Mouse (Mus musculus): ENCODE results near the gene Gtf2f2.
A peak's percentile ranks its signal among the peaks of the same experiment; 100 is the strongest.
"Not testable (repeated sequence)": the region's sequence is repeated elsewhere in the genome, so short reads cannot be mapped to it uniquely, and the experiment has no call there.

The Gtf2f2 gene

DNA sequence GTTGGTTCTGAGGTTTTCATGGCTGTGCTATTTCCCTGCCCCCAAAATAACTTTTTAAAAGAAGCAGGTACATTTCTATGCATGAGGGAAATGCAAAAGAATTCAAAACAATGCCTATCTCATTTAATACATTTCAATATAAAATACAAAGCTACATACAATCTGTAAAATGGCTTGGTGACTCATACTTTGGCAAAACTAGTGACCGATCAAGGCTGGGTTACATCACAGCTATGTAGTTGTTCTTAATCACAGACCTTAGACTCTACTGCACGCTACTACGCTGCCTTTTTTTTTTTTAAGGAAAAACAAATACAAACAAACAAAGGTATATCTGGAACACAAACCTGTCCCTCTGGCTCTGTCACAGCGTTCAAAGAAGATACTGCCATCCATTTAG lies 18.3 kb downstream of the Gtf2f2 start:
- no peak for DNase-seq

DNA sequence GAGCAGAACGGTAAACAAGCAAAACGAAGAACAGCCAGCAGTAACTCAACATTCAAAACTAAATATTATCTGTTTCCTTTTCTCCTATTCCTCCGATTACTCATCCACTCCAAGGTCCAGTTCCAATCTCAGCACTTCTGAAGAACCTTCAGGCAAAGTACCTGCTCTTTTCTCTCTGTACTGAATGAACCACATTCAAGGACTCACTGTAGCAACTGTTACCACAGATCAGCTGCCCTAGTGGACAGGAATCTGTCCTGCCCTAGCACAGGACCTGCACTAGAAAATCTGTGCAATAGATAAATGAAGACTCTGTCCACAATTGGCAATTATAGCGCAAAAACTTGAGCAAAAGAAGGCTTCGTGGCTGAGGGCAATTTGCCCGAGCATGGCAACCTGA lies 19.7 kb downstream of the Gtf2f2 start:
- DNase-seq = no peak

DNA sequence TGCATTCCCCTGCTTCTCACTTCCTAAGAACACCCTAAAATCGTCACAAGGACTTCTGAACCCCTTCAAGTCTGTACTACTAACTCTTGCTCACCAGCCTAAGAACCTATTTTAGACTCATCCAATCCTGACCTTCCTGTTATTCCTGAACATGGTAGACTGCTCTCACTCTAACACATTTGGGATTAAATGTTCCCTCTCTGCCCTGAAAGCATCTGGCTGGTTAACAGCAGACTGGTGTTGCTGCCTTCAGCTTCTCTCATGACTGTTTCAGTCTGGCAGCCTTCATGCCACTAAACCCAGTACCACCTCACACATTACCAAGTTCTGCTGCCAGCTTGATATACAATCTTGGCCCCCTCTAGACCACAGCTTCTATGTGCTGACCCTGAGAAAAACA lies 21.5 kb downstream of the Gtf2f2 start:
- DNase-seq = no peak

DNA sequence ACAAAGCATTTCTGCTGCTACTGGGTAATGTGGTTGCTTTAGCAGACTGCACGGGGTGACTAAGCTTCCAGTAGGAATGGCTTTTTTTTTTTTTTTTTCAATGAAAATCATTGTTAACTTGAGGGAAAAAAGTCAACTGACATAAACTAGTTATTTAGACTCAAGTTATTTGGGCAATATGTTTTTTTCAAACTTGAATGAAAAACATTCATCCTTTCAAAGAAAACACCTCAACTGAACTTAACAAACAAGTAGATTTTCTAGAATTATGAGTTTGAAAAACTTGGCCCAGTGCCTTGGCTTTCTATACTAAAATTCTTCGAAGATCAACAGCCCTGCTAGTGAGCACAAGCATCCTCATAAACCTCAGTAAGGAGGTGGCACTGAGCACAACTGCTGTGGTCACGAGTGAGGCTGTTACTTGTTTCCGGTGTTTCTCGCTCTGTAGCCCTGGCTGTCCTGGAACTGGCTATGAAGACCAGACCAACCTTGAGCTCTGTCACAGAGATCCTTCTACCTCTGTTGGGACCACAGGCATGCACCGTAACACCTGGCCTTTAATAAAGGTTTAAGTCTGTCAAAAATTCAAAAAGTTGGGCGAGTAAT lies 23.7 kb downstream of the Gtf2f2 start:
- DNase-seq = no peak

DNA sequence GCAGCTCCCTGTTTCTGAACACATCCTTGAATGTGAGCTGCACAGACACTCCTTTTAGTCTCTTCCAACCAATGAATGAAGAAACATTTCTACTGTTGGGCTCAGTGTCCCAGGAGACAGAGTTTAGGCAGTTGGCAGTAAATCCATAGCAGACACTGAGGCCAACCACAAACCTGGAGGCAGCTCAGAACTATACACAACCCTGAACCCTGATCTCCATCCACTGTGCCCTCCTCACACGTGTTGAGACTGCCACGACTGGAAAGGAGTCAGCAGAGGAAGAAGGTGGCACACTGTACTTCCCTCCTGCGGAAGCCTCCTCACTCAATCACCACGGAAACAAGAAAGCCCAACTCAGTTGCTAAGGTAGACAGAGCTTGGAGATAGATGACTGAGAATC lies 25.6 kb downstream of the Gtf2f2 start:
- no peak for DNase-seq

DNA sequence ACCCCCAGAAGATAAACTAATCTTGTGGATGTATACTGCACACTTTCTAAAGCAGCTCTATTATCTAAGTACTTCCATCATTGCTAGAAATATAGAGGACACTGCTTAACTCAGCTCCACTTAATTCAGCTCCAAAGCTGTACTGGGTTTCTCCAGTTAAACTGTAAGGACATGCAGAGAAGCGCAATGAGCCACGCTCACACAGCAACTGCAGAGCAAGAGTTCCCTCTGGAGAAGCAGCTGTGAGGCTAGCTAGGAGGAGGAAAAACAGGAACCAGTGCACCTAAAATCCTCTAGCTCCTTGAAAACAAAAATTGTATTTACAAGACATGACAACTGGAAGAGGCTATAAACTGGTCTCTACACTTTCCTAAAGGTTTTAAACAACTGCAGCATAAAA lies 26.8 kb downstream of the Gtf2f2 start:
- no peak for DNase-seq

DNA sequence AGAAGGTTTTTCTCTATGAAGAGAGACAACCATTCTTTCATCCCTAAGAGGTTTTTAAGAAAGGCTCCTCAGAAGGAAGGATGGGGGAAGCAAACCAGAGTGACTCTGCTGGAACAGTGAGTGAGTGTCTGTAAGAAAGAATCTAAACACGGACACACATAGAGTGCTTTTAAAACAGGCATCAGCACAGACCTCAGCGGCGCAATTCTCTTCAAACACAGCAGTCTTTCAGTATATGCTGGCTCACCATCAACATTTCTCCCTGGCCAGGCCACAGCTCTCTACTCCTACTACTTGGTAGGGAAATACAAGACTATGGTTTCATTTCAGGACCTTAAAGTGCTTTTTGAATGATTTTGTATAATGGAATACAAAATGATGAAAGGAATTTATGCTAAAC lies 29.4 kb downstream of the Gtf2f2 start:
- DNase-seq = no peak

DNA sequence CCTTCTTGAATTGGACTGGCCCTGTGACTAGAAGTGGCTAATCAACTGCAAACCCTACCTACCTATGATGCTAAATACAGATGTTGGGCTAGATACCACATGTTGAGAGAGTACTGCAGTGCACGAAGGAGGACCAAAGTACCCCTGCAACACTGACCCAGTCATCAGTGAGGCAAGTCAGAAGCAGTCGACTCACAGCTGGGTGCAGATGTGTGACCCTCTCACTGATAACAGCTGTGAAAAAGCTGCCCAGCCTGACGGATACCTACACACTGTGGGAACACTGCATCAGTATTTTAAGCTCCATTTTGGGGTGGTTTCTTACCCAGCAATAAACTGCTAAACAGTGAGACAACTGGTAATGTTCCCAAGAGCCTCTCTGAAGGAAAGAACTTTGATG lies 34.6 kb downstream of the Gtf2f2 start:
- DNase-seq = no peak

DNA sequence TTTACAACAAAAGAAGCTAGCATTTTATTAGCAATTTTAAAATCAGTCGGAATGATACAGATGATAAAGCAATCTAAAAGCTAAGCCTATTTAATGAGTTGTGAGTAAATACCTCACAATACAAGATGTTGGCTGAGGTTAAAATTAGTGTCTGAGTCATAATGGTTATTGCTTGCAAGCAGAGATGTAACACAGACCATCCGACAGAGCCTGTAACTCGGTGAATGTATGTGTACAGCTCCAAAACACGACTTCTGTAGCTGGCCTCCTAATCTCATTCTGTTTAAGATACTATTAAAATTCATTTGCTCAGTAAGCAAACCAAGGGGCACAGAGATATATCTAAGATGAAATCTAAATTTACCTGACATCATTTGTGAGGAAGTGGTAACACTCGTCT lies 43.4 kb downstream of the Gtf2f2 start:
- DNase-seq = no peak

DNA sequence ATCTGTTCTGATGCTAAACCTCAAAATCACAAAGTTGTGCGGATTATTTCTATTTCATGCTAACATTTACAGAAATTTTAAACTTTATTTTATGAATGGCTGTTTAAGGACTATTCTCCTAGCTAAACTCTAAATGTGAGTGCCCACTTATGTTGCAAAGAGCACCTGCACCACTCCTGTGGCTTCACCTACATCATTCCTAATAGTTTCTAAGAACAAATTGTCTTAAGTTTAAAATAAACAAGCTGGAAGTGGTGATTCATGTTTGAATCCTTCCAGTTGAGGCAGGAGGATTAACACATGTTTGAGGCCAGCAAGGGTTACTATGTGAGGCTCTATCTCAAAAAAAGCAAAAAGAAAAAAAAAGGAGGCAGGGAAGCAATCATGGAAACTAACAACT lies 46.2 kb downstream of the Gtf2f2 start:
- no peak for DNase-seq

DNA sequence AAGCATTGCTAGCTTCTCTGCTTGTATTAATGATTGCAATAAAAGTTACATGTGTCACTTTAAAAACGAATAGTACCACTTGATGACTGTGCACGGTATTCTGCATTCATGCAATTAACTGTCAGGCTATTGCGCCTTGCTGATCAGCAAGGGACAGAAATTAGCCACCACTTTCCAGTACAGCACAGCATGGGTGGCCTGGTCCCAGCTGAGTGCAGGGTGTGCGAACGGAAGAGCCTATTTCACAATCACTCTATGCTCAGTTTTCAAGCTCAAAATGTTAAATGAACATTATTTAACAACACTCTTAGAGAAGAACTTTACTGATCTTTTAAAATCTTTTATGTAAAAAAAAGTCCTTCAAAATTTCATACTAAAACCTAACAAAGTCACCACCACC lies 46.7 kb downstream of the Gtf2f2 start:
- DNase-seq = no peak

DNA sequence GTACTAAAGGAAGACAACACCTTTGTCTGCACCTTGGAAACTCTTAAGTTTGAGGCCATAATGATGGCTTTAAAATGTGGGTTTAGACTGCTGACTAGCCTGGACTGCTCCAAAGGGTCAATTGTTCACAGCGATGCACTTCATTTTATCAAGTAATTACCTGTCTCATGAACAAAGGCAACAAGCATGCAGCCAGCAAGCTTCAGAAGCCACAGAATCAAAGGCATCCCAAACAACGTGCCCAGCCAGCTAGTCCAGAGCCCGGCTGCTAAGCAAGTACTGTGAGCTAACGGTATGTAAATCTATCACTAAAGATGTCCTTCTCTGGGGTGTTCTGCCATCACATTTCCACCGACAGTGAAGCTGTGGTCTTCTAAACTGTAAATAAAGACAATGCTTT lies 47.5 kb downstream of the Gtf2f2 start:
- DNase-seq = peak; percentile 26

DNA sequence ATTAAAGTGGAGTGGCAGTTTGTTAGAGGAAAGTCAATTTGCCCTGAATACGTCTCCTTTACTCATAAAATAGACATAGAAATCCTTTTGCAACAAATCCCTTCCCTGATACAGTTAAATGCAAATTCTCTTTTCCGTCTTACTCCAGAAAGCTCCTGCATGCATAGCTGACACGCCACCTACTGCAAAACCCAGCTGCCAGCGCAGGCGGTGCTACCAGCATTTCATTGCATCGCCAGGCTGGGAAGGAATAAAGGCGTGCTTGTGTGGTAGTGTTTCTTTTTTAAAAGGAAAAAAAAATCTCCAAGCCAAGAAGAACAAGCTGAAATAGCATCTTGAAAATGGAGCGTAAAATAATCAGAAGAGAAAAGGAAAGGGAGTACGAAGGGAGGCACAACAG lies 48.4 kb downstream of the Gtf2f2 start:
- peak; percentile 83 for DNase-seq

DNA sequence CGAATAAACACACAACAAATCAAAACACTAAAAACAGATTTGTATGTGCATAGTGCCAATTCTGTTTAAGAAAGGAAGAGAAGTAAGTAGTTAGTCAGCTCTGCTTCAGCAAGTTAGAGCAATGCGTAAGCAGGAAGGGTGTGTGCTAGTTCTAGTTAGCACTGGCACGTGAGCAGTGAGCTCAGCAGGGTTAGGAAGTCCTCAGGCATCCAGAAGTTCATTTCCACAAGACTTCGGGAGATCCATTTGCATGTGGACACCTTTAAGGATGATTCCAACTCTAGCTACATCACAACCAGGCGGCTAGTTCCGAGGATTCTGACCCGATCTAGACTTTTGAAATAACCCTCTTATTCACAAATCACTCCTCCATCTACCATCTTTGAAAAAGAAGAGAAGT lies 55.9 kb downstream of the Gtf2f2 start, which contains the start of gene Kctd4:
Gene Kctd4 (plus strand): TSS at position 244 of the 400 bp plus-strand sequence.
- DNase-seq = no peak

DNA sequence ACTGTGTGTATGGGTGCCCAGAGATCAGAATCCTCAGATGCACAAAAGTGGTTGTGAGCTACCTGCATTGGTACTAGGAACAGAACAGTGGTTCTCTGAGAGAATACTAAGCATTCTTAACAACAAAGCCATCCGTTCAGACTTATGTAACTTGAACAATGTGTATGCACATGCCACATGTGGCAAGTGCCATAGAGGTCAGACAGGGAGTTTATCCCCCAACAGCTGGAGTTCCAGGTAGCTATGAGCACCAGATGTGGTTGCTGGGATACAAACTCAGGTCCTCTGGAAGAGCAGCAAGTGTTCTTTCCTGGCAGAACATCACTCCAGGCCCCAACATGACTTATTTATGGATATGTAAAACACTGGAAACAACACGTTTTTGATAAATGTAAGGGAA lies 57.7 kb downstream of the Gtf2f2 start:
- no peak for DNase-seq

DNA sequence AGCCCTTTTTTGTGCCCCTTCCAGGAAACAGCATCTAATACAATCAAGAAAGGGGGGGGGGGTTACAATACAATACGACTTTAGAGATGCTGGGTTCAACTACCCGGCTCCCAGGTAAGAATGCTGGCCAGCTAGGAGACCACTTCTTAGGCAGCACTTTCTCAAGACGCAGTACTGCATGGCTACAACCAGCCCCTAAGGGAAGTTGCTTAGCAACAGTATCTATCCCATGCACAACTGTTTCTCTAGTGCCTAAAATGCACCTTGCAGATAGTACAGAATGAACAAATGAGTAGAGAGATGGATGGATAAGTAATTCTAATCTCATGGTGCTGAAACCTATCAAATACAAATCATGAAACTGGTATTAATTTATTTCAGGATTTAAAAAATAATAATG lies 63.0 kb downstream of the Gtf2f2 start:
- DNase-seq = no peak

DNA sequence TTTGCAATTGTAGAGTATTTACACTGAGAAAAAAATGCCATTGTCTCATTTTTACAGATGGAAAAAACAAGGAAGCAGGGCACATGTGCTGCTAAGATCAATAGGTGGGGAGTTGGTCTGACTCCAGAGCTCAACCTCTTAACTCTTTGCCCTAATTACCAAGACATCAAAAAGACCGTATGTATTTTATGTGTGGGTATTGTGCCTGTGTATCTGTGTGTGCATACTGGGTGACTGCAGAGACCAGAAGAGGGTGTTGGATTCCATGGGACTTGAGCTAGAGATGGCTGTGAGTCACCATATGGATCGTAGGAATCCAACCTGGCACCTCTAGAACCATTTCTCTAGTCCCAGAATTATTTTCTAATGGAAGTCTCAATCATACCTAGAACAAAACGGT lies 68.3 kb downstream of the Gtf2f2 start:
- no peak for DNase-seq

DNA sequence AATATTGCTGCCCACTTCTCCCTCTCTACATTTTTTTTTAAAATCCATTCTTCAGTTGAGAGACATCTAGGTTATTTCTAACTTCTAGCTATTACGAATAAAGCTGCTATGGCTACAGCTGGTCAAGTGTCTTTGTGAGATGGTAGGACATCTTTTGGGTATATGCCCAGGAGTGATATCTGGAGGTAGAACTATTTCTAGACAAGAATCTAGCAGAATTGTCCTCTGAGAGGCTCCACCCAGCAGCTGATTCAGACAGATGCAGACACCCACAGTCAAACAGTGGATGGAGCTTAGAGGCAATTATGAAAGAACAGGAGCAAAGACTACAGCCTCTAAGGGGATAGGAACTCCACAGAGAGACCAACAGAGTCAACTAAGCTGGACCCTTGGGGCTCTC lies 69.2 kb downstream of the Gtf2f2 start:
- DNase-seq = no peak

DNA sequence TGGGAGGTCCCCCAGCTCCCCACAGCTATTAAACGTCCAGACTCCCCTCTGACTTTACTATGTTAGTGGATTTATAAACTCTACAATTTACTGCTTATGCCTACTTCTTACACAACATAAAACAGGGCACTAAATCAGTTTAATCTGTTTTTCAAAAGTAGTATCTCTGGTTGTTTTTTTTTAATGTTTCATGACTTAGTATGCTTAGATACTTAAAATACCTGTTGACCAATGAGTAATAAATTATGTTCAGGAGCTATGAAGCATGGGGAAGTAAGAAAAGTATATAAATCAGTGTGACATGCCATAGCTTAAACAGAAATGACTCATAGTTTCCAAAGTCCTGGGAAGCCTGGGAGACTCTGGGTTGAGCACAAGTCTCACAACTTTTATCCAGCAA lies 73.0 kb downstream of the Gtf2f2 start:
- no peak for DNase-seq

DNA sequence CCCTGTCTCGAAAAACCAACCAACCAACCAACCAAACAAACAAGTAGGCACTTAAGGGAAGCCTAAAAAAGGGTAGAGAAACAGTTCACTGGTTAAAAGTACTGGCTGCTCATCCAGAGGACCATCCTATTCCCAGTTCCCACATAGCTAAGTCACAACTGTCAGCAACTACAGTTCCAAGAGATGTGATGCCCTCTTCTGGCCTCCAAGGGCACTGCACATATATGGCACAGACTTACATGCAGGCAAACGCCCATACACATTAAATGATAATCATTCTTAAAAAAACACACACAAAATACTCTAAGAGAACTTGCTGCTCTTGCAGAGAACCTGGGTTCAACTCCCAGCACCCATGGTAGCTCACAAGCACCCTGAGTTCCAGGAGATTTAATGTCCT lies 76.3 kb downstream of the Gtf2f2 start:
- DNase-seq = no peak

DNA sequence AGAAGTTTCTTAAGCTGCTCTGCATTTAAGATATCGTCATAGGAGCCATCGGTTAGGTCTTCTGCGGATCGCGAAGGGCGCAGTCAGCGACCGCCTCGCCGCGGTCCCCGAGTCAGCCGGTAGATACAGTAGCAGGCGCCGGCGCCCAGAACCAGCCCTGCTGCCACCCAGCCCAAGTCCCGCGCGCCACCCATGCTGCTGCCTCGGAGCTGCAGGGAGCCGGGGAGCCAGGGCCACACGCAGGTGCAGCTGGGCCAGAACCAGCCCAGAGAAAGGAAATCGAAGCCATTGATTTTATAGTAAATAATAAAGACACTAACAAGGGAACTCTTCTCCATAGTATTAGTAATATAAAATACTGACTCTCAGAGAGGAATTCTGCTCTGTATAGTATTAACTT lies 79.4 kb downstream of the Gtf2f2 start:
- DNase-seq = no peak

DNA sequence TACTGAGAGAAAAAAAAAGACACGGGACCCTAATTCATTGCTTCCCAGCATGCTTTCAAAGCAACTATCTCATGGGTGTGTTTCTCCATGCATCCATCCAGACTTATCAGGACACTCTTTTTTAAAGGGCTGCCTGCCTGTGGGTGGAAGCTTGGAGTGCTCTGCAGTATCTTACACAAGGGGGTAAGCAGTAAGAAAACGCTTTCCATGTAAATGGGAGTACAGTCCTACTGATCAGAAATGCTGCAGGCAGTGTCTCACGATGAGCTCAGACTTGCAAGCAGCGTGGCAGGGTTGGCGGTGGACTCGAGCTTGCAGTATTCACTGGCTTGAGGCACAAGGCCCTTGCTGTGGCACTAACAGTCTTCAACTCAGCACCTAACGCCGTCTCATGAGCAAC lies 81.0 kb downstream of the Gtf2f2 start:
- DNase-seq = not testable (repeated sequence)

DNA sequence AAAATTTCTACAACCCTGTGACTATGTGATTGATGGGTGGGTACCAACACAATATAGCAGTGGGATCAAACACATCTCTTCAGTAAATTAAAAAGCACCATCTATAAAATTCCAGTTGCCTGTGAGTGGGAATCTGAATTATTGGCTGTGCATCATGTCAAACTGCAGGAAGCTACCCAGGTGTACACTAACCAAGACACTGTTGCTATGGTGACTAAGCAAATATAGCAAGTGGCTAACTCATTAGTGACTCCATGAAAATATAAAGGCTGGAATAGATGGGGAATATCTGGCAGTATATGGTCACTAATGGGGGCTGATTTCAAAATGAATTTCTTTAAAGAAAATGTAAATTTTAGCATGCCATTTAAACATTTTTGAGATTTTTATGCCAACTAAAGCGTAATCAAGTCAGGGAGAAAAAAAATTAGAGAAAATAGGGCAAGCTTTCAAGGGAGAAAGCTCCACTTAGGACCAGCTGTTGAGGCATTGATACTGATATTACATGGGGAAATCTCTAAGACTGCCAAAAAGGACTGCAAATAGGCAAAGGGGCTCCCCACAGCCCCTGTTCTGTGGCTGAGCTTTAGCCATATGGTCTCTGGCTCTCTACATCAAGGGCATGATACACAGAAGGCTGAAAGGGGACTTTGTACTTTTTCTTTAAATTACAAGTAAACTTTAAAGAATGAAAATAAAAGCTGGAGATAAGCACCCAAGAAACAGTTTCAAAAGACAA lies 87.2 kb downstream of the Gtf2f2 start:
- DNase-seq = no peak

DNA sequence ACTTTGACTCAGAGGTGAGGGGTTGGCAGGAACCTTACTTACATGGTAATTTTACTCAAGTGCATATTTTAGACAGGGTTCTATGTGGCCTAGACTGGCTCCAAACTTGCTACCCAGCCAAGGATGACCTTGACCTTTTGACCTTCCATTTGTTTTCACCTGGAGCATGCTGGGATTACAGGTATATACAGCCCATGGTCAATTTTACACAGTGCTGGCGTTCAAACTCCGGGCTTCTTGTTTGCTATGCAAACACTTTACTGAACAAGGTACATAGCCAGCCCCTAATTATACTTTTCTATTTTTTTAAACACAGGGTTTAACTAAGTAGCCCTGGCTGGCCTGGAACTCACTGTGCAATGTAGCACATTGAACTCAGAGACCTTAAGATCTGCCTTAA lies 98.0 kb downstream of the Gtf2f2 start:
- no peak for DNase-seq

DNA sequence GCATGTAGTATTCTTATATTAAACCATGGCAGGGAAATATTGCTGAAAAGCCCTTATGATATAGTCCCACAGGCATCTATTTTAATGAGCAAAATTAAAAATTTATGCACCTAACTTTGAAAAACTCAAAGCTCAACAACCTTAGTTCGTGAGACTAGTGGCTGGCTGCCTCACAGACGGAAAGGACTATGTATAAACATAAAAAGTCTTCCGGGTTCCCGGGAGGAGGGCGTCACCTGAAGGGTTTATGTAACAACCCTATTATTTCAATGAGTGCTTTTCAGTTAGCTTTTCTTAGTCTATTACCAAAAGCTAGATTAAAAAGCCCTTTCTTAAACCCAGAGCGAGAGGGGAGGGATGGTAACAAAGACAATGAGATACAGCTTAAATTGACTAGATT lies 98.7 kb downstream of the Gtf2f2 start:
- no peak for DNase-seq

Data from right cerebral cortex, postnatal 25 days (tissue).